Mouse (Mus musculus): ENCODE data around the gene Slc22a29. TPM values are rescaled to one million over a fixed set of nuclear protein-coding genes. Genes with fewer than 3 reads are reported as not detected.
"Not testable (repeated sequence)": the region's sequence is repeated elsewhere in the genome, so short reads cannot be mapped to it uniquely, and the experiment has no call there.

The Slc22a29 gene
- total RNA-seq (2021) = not detected
- long read RNA-seq, experiment 1 = 0 reads
- long read RNA-seq, experiment 2 = 0 reads

- no peak for DNase-seq
Measured at GRCm38 (mm10) chr19:8218800-8219199, at the start of gene Slc22a29. Gene Slc22a29 (minus strand): TSS chr19:8218900.

- DNase-seq = no peak
Measured at GRCm38 (mm10) chr19:8265324-8265723, 46.6 kb upstream of the Slc22a29 start.

- DNase-seq = no peak
Measured at GRCm38 (mm10) chr19:8252705-8253037, 34.0 kb upstream of the Slc22a29 start.

GRCm38 (mm10) chr19:8251896-8252704, 33.4 kb upstream of the Slc22a29 start:
- peak; percentile 27 for DNase-seq

- no peak for DNase-seq
Measured at GRCm38 (mm10) chr19:8228916-8229315, 10.2 kb upstream of the Slc22a29 start.

- DNase-seq = no peak
Measured at GRCm38 (mm10) chr19:8148787-8149523, 69.7 kb downstream of the Slc22a29 start.

- not testable (repeated sequence) for DNase-seq
Measured at GRCm38 (mm10) chr19:8142716-8143115, 76.0 kb downstream of the Slc22a29 start.

GRCm38 (mm10) chr19:8134127-8134841, 84.4 kb downstream of the Slc22a29 start:
- not testable (repeated sequence) for DNase-seq

GRCm38 (mm10) chr19:8131881-8132280, 86.8 kb downstream of the Slc22a29 start, which contains the start of gene Slc22a28:
Gene Slc22a28 (minus strand): TSS chr19:8131982.
- not testable (repeated sequence) for DNase-seq

Other genes starting within 250 kb of the Slc22a29 start
- not detected for gene Slc22a28, start 86.9 kb downstream of the Slc22a29 start, total RNA-seq (2021)
- not detected for gene Slc22a30, start 186.2 kb upstream of the Slc22a29 start, total RNA-seq (2021)